Mouse (Mus musculus) gastrocnemius, postnatal 25 days (tissue): ENCODE data around the gene March1. TPM values are rescaled to one million over a fixed set of nuclear protein-coding genes. Genes with fewer than 3 reads are reported as not detected.

Source experiments
- DNase-seq: peaks from one replicate; pipeline ENCODE4 v3.0.0; 2022
- long read RNA-seq, 2 experiments: library from polyadenylated mRNA; stranded (forward); transcript quantifications; one replicate each; pipeline ENCODE4 v2.0.0; 2021
- total RNA-seq, 2 experiments: library from RNA; stranded (reverse); gene quantifications; 1 replicate in 1 of 2; 2 replicates in 1 of 2; pipeline ENCODE4 v1.2.3; 2021

The March1 gene
- total RNA-seq: under 1 TPM; 0.38 to 0.40 TPM
- long read RNA-seq, experiment 1: 0 reads
- long read RNA-seq, experiment 2: 0 reads

DNA sequence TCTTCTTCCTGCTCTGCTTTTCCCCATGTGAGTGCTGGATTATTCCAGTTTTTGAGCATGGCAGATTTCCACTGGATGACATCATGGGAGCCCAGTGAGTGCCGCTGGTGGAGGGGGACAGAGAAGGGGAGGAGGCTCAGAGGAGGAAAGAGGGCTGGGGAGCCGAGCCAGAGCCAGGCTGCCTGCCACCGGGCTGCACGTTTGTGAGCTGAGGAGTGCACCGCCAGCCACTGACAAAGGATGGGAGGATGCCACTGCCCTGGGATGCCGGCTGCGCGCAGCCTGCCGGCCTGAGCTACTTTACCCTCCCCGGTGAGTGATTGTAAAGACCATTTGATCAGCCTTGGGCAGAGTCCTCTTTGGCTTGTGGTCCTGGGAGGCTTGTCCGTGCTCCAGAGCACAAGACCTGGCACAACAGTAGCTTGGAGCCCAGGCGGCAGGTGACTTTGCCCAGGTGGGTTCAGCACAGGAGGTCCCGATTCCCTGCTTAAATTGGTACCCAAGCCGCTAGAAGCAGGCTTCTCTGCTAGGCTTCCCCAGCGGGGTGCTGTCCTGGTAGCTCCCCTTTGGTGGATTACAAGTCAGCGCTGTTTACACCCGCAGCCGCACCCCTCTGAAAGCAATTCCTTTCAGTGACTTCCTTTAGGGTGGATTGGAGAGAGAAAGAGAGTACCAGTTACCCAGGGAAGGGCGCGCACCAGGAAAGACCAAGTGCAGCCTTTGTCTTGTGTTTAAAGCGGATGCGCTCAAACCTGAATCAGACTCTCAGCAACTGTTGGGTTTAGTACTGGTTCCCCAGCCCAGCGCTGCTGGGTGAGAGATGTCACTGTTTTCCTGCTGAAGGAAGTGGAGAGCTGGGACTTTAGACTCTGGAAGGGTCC, at the start of gene March1:
March1 (plus strand) TSS at position 30 of the 881 bp plus-strand sequence.
- no peak for DNase-seq

DNA sequence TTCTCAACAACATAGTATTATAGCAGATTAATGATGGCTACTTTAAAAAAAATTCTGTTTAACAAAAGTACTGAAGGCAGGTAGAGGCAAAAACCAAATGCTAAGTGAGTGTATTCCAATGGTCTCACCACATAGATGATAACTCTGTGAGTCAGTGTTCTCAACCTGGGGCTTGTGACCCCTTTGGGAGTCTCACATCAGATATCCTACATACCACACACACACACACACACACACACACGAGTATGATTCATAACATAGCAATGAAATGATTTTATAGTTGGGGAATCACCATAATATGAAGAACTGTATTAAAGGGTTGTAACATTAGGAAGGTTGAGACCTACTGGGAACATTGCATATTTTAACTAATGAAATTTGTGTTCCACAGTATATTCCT, 30.8 kb upstream of the March1 start:
- no peak for DNase-seq

DNA sequence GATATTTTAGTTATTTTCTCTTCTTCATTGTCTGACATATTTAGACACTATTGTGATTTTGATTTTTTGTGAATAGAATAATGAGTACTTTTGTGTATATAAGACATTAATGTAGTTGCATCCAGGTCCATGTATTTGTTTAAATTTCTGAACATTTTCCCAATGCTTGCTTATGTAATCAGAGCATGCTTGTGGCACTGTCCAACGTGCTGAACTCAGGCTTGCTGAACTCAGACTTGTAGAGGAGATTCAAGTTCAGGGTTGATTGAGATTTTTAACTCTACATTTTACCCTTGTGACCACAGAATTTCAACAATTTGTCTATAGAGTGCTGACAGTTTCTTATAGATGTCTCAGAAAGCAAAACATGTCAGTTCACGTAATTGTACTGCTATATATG, 14.5 kb upstream of the March1 start:
- no peak for DNase-seq

DNA sequence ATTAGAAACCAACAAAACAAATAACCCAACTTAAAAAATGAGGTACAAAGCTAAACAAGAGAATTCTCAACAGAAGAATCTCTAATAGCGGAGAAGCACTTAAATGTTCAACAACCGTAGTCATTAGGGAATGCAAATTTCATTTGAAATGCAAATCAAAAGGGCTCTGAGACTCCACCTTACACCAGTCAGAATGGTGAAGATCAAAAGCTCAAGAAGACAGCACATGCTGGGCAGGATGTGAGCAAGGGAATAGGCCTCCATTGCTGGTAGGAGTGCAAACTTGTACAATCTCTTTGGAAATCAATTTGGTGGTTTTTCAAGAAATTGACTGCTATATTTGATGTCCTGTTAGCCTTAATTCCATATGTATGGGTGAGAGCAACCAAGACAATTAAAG, 8.2 kb upstream of the March1 start:
- no peak for DNase-seq

DNA sequence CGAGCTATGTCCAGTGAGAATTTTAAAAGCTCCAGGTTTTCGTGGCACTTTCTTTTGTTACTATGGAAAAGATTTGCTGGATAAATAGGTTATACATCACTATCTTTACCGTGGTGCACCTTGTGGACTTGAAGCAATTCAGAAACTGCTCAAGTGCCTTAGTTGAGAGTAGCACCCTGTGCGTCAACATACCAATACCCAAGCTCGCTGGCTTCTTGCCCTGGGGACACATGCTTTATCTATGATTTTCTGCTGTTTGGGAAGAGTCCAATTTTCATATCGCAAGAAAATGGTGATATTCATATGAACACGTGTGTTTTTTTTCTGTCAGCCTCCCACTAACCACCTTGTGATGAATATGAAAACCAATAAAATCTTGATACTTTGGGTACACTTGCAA, 1.3 kb downstream of the March1 start:
- no peak for DNase-seq

DNA sequence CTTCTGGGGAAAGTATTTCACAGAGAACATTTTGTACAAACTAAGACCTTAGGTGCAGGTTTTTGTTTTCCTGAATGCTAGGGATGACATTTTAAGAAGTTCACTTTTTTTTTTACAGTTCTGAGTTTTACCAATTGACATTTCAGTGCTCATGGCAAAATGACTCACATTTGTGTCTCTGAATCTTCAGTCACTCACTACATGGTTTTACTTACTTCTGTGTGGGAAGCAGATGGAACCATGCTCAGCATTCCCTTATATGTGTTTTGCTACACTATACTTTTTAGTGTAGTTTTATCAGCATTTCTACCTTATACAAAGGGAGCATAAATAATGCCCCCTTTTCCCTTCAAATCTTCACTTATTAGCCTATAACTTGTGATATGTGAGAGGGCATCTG, 27.2 kb downstream of the March1 start:
- DNase-seq: no peak

GRCm38 (mm10) chr8:65645502-65645901, 27.8 kb downstream of the March1 start:
- DNase-seq: no peak

DNA sequence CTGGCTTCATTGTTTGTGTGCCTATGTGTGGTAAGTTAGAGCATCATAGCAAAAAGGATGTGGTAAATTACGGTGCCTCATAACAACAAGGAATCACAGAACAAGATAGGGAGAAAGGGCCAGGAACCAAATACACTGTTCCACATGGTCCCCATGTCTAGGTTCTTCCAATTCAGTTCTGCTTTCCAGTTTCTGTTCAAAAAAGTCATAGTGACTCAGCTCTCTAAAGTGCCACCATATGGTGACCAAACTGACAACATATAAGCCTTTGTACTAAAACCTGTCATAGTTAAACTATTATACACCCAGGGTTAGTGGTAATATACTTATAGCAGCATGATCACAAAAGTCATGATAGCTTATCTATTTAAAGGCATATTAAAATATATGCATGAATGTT, 28.2 kb downstream of the March1 start:
- DNase-seq: no peak

DNA sequence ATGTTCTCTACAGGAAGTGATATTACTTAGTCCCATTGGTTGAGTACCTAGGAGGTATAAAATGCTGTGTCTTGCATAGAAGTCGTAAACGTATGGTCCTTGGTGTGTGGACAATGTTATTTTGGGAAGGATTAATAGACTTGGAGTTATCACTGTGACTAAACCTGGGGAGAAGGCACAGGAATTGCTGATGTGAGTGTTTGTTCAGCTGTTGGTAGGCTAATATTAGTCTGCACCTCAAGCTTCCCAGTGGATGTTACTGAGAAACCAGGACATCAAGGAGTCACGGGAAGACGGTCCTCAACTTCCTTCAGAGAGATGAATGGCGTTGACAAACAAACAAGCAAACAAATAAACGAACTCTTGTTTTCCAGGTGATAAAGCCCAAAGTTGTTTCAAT, 38.2 kb downstream of the March1 start:
- DNase-seq: no peak

GRCm38 (mm10) chr8:65661885-65662284, 44.2 kb downstream of the March1 start:
- DNase-seq: no peak

GRCm38 (mm10) chr8:65665786-65666185, 48.1 kb downstream of the March1 start:
- DNase-seq: no peak

DNA sequence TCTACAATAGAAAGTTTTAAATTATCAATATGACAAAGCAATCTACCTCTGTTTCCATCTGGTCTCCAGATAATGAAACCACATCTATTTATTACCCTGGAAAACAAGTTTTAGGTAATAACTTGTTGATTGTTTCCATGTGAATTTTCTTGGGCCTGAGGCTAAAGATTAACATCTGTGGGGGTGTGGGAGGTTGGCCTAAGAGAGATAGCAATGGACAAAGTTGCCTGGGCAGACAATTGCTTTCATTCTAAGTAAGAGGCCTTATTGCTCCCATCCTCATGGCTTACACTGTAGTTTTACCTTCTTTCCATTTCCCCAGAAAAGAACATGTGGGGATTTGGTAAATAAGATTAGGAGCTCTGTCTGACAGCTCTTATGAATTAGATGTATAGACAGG, 125.4 kb downstream of the March1 start:
- DNase-seq: no peak

GRCm38 (mm10) chr8:65775815-65776214, 158.1 kb downstream of the March1 start:
- DNase-seq: no peak

DNA sequence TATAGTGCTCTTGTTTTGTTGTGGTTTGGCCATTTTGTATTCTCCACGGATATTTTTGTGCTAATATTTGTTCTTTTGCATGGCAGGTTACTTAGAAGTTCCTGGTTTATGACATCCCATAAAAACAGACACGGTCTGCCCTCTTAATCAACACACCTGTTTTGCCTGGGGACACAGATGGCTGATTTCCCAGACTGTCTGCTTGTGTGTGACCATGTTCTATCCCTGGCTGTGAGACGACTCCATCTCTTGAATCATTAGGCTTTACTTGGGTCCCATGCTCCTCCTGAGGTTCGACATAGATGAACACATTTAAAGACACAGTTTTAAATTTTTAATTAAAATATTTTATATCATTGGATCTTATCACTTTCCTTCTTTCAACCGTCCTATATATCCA, 163.5 kb downstream of the March1 start:
- DNase-seq: no peak

- DNase-seq: no peak
Measured at GRCm38 (mm10) chr8:65812971-65813370, 195.3 kb downstream of the March1 start.

GRCm38 (mm10) chr8:65922294-65923019, 304.8 kb downstream of the March1 start:
- DNase-seq: no peak

DNA sequence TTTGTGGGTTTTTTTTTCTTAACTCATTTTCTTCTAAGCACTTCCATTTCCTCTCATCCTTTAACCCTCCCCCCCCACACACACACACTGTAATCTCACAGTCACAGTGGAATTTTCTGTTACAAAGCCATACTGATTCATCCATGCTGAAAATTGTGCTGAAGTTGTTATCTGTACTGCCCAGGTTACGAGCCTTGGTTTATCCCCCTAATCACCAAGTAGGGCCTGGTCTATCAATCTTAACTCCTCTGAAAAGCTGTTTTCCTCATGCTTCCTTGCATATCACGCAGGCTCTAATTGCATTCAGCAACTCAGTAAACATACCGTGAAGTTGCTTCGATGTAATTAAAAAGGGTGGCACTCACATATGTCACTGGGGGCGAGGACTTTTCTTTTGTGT, 339.2 kb downstream of the March1 start:
- DNase-seq: no peak

DNA sequence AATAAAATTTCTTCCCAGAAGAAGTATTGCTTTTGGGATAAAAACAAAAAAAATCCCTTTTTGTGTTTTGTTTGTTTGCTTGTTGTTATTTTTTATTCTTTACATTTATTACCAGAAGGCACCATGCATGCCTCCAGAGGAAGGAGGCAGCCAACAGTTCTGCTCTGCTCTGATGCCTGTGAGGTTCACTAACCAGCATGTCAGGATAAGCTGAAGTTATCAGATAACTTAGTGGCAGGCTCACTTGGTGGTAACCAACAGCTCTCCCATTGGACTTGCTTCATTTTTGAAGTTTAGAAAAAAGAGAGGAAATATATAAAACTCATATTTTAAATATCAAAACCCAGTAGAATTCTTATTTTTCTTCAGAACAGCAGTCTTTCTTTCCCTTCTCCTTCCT, 339.8 kb downstream of the March1 start:
- DNase-seq: no peak

- DNase-seq: no peak
Measured at GRCm38 (mm10) chr8:65966502-65967222, 349.0 kb downstream of the March1 start.

- no peak for DNase-seq
Measured at GRCm38 (mm10) chr8:65967223-65967778, 349.6 kb downstream of the March1 start.

DNA sequence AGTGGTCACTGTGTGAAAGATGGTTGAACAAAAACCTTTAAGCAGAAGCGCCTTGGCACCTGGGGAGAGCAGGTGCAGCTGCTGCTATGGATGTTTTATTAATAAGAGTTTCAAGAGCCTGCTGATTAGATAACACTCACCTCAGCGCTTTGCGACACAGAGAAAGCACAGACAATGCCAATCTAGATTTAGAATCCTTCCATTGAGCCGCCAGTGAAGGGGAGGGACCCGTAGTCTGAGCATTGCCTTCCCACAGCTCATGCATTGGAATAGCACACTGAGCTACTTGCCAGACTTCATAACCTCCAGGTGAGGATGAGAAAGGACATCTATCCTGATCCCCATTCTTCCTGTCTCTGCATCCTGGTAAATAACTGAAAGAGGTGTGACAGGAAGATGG, 359.2 kb downstream of the March1 start:
- DNase-seq: no peak

DNA sequence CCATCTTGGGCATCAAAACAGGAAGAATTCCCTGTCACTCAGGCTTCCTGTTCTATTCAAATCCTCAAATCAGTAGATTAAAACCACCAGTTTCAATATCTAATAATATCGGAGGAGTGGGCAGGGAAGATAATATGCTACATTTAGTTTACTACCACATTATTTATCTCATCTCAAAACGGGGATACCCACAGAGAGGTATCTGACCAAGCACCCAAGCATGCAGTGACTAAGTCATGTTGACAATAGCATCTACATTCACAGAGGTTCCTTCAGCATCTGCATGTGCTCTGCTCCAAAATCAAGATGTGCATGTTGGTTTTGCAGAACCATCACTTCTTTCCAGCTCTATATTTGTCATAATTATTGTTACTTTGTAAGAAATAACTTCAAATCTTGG, 364.3 kb downstream of the March1 start:
- no peak for DNase-seq

GRCm38 (mm10) chr8:65987665-65988064, 370.0 kb downstream of the March1 start:
- DNase-seq: no peak
